Mouse (Mus musculus) heart, embryonic 16.5 days (tissue): Measurements from ENCODE around the gene S100a5. TPM values are rescaled to one million over a fixed set of nuclear protein-coding genes. Genes with fewer than 3 reads are reported as not detected.

ENCODE experiments used
- ATAC-seq: fragments of 200-750 bp; cut with Nextera tagmentation; replicated peaks from 2 replicates; pipeline ENCODE4 v1.8.0; 2017; ENCODE audit warnings: moderate number of reproducible peaks; ENCODE audit not compliant: insufficient read depth, low FRiP score; ENCODE audit errors: extremely low read depth
- H3K27ac ChIP-seq: fragments of 300-500 bp; sonication (generic); 2 replicates; pipeline ENCODE4 v1.5.1; 2014; ENCODE audit warnings: mild to moderate bottlenecking, low read length, control low read depth, moderate library complexity
- H3K27me3 ChIP-seq: fragments of 300-500 bp; sonication (generic); 2 replicates; pipeline ENCODE4 v1.6.1; 2014; ENCODE audit warnings: low read length, mixed read lengths; ENCODE audit not compliant: control insufficient read depth, insufficient read depth
- H3K36me3 ChIP-seq: fragments of 300-500 bp; sonication (generic); 2 replicates; pipeline ENCODE4 v1.6.1; 2014; ENCODE audit not compliant: control insufficient read depth, insufficient read depth
- H3K4me1 ChIP-seq: fragments of 300-500 bp; sonication (generic); 2 replicates; pipeline ENCODE4 v1.6.1; 2014; ENCODE audit warnings: low read length, mixed read lengths; ENCODE audit not compliant: control insufficient read depth, insufficient read depth
- H3K4me2 ChIP-seq: fragments of 300-500 bp; sonication (generic); 2 replicates; pipeline ENCODE4 v1.6.1; 2014; ENCODE audit warnings: low read depth, mild to moderate bottlenecking, control low read depth, low read length
- H3K4me3 ChIP-seq: fragments of 300-500 bp; sonication (generic); 2 replicates; pipeline ENCODE4 v1.5.1; 2014; ENCODE audit warnings: mild to moderate bottlenecking, control low read depth, low read length
- H3K9ac ChIP-seq: fragments of 300-500 bp; sonication (generic); 2 replicates; pipeline ENCODE4 v1.6.1; 2014; ENCODE audit warnings: low read length, control low read depth
- H3K9me3 ChIP-seq: fragments of 300-500 bp; sonication (generic); replicated peaks from 2 replicates; pipeline ENCODE4 v1.6.1; 2016; ENCODE audit warnings: low read length; ENCODE audit not compliant: control insufficient read depth
- WGBS: fragments of 180-500 bp; shearing (Covaris S2); extraction: QIAGEN DNeasy Blood & Tissue Kit; methylation state at CpG from one replicate; pipeline ENCODE4 v1.1.7; 2014; 5-methylcytosine and 5-hydroxymethylcytosine counted together
- polyA plus RNA-seq: library from polyadenylated mRNA; unstranded; fragments of >200 nt; fragmentation: Nextera tagmentation; extraction: Ambion mirVana; gene quantifications from 2 replicates; pipeline ENCODE4 v1.2.1, GENCODE M21; 2015

S100a5 gene
- polyA plus RNA-seq, 1 experiment from 2014 or later: not detected

DNA sequence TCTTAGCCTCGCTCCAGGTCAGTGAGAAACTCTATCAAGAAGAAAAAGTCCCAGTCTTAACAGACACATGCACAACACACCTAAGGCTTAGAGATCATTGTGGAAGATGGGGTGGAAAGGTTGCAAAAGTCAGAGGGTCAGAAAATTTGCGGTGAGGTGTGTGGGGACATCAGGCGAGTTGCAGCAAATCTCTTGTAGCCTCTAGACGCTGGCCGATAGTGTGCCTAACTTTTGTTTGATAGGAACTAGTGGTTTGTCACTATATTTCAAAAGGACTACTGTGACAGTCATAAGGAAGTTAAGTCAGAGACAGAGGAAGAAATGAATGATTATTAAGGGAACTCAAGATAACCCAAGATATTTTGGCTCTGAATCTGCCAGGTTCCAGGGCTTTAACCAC is 19.0 kb downstream of the S100a5 start:
- Histone ChIP-seq H3K9me3 (no peaks in the 10 kb centered on the region), H3K4me3 (no peak overlapping the region), H3K9ac (no peak overlapping the region), H3K27me3 (no peaks in the 10 kb centered on the region), H3K4me1 (peaks cover 5% of the 10 kb centered on the region), H3K36me3 (no peaks in the 10 kb centered on the region), H3K27ac (no peak overlapping the region), H3K4me2 (no peak overlapping the region)
- ATAC-seq: no peak
- 82% methylated on average over 5 of the region's 5 CpGs for WGBS

DNA sequence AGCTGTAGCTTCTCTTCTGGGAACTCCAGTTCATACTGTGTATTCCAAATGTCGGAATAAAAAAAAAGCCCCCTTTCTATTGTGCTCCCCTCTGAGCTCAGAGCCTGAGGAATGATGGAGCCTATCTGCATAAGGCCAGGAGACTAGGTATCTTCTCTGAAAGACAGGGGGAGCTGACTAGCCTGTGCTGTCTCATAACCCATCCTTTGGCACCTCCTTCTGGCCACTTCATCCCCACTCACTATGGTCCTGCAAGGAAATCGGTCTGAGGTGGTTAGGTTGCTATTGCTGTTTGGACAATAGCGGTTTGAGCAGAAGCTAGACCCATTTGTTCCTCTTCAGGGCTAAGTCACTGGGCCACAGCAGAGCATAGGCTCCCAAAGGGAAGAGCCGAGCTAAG is 19.5 kb downstream of the S100a5 start:
- Histone ChIP-seq H3K4me3 (no peak overlapping the region), H3K27ac (no peak overlapping the region), H3K4me1 (peaks cover 3% of the 10 kb centered on the region), H3K4me2 (no peak overlapping the region), H3K27me3 (no peaks in the 10 kb centered on the region), H3K36me3 (no peaks in the 10 kb centered on the region), H3K9me3 (no peaks in the 10 kb centered on the region), H3K9ac (no peak overlapping the region)
- WGBS: 53% methylated on average over 4 of the region's 4 CpGs
- ATAC-seq: no peak

DNA sequence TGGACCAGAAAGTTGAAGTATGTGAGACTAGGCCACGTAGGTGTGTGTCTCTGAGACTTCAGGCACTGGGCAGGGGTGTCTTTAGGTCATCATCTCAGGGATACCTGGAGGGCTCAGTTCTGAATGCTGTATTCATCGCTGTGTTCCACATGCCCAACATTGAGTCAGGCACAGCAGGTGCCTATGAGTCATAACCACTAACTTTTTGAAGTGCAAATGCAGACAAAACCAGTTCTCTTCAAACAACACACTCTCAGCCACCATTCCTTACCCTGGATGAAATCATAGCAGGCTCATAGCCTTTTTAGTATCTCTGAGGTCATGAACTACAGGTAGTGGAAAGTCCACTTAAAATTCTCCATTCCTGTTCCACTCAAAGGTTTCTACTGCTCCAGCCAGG is 21.0 kb downstream of the S100a5 start:
- WGBS: 83% methylated on average over 2 of the region's 2 CpGs
- no peak overlapping the region for H3K9ac ChIP-seq
- no peaks in the 10 kb centered on the region for H3K27me3 ChIP-seq
- H3K9me3 ChIP-seq: no peaks in the 10 kb centered on the region
- no peak for ATAC-seq
- no peak overlapping the region for H3K4me3 ChIP-seq
- no peak overlapping the region for H3K27ac ChIP-seq
- no peaks in the 10 kb centered on the region for H3K4me1 ChIP-seq
- H3K4me2 ChIP-seq: no peak overlapping the region
- no peaks in the 10 kb centered on the region for H3K36me3 ChIP-seq

DNA sequence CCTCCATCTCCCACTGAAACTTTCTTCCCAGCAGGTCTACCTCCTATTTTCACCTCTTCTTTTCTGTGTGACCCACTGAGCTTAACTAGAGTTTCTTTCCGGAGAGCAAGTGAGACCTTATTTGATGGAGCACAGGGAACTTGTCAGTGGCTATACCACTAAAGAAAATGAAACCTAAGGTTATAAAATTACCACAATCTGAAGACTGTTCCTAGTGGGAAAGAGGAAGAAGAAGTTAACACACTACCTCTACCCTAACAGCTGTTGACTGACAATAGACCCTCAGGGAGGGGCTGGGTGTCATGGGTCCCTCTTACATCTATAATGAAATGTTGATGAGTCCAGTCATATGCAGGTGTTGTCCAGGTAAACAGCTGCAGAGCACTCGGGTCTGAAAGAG is 23.7 kb downstream of the S100a5 start:
- H3K27me3 ChIP-seq: no peaks in the 10 kb centered on the region
- no peak overlapping the region for H3K4me2 ChIP-seq
- H3K4me1 ChIP-seq: no peaks in the 10 kb centered on the region
- H3K9me3 ChIP-seq: no peaks in the 10 kb centered on the region
- no peak overlapping the region for H3K27ac ChIP-seq
- H3K36me3 ChIP-seq: no peaks in the 10 kb centered on the region
- no peak overlapping the region for H3K4me3 ChIP-seq
- H3K9ac ChIP-seq: no peak overlapping the region
- no peak for ATAC-seq
- 74% methylated on average over 2 of the region's 2 CpGs for WGBS

DNA sequence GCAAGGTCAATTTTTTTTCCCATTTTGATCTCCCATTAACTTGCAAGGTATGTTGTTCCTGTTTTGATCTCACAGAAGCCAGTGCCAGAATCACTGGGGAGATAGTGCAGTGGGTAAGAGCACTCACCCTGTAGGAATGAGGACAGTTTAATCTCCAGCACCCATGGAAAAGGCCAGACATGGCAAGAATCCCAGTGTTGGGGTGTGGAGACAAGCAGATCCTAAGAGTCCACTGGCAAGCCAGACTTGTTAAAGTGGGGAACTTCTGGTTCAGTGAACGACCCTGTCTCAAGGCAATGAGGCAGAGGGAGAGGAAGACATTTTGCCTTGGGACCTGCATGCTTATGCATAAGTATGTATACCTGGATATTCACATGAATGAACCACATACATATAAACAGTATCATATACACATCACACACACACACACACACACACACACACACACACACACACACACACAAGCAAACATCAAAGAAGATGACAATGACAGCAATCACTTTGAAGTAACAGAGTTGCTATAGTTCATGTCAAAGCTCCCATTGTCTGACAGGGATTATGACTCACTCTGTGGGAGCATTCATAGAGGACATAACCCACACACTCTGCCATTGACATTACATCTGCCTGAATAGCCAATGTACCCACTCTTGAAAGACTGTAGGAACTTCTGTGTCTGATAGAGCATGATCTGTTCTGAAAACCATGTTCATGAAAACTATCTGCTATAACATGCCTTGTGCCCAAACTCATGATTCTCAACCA is 30.4 kb downstream of the S100a5 start:
- Histone ChIP-seq H3K9me3 (no peaks in the 10 kb centered on the region), H3K27ac (no peak overlapping the region), H3K9ac (no peak overlapping the region), H3K27me3 (no peaks in the 10 kb centered on the region), H3K4me2 (no peak overlapping the region), H3K36me3 (no peaks in the 10 kb centered on the region), H3K4me1 (no peaks in the 10 kb centered on the region), H3K4me3 (no peak overlapping the region)
- no peak for ATAC-seq
- WGBS: 60% methylated on average over 1 of the region's 1 CpGs

DNA sequence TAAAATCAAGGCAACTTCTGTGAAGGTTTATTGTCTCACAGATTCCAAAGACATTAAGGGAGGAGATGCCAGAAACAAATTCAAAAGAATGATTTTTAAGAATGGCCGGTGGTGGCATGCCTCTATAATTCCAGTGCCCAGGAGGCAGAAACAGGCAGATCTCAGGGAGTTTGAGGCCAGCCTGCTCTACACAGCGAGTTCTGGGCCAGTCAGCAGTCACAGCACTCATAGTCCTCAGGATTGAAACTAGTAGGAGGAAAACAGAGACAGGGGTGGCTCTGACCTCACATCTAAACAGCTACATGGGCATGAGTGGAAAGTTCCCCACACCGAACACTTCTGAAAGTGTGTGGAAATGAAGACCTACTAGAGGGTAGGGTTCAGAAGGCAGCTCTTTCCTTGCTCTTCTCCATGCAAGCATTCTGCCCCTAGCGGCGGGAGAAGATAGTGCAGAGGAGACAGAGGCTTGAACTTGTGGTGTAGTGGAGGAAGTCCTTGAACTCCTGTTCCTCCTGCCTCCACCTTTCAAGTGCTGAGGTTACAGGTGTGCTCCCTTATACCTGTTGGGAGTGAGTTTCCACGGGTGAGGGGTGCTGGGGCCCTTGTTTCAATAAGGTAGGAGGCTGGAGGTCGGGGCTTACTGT is 31.3 kb downstream of the S100a5 start:
- H3K4me1 ChIP-seq: no peaks in the 10 kb centered on the region
- no peaks in the 10 kb centered on the region for H3K9me3 ChIP-seq
- no peak overlapping the region for H3K27ac ChIP-seq
- WGBS: 47% methylated on average over 7 of the region's 7 CpGs
- H3K4me2 ChIP-seq: no peak overlapping the region
- ATAC-seq: no peak
- H3K36me3 ChIP-seq: no peaks in the 10 kb centered on the region
- no peaks in the 10 kb centered on the region for H3K27me3 ChIP-seq
- H3K4me3 ChIP-seq: no peak overlapping the region
- no peak overlapping the region for H3K9ac ChIP-seq

DNA sequence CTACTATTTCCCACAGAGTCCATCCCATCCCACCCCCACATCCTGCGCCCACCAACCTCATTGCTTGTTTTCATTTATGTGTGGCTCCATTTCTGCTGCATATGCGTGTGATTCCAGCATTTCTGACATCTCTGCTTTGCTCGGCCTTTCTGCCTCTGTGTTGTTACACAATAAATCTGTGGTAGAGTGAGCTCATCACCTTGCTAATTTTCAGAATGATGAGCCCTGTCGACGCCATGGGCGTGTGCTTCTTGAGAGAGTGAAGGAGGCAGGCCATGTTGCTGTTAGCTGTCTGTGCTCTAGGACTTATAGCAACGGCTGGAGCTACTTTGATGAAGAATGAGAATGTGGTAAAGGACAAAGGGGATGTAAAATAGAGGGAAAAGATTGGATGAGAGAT is 32.7 kb downstream of the S100a5 start:
- Histone ChIP-seq H3K4me2 (no peak overlapping the region), H3K4me3 (no peak overlapping the region), H3K27me3 (no peaks in the 10 kb centered on the region), H3K4me1 (no peaks in the 10 kb centered on the region), H3K36me3 (no peaks in the 10 kb centered on the region), H3K9me3 (no peaks in the 10 kb centered on the region), H3K27ac (no peak overlapping the region), H3K9ac (no peak overlapping the region)
- WGBS: 70% methylated on average over 7 of the region's 7 CpGs
- no peak for ATAC-seq

DNA sequence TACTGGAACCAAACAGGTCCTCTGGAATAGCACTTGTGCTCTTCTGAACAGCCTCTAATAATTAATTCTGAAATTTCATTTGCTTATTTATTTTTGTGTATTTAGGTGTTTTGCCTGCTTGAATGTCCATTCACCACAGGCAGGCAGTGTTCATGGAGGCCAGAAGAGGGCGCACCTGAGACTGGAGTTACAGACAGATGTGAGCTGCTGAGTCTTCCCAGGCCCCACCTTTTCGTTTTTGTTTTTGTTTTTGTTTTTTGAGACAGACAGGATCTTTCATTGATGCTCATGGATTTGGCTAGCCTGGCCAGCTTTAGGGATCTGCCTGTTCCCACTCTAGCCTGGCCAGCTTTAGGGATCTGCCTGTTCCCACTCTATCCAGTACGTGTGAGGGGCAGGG is 35.9 kb downstream of the S100a5 start:
- H3K4me1 ChIP-seq: no peaks in the 10 kb centered on the region
- H3K4me2 ChIP-seq: no peak overlapping the region
- H3K9me3 ChIP-seq: no peaks in the 10 kb centered on the region
- WGBS: 52% methylated on average over 3 of the region's 3 CpGs
- H3K9ac ChIP-seq: no peak overlapping the region
- H3K27me3 ChIP-seq: no peaks in the 10 kb centered on the region
- no peak overlapping the region for H3K27ac ChIP-seq
- ATAC-seq: no peak
- H3K36me3 ChIP-seq: no peaks in the 10 kb centered on the region
- no peak overlapping the region for H3K4me3 ChIP-seq

DNA sequence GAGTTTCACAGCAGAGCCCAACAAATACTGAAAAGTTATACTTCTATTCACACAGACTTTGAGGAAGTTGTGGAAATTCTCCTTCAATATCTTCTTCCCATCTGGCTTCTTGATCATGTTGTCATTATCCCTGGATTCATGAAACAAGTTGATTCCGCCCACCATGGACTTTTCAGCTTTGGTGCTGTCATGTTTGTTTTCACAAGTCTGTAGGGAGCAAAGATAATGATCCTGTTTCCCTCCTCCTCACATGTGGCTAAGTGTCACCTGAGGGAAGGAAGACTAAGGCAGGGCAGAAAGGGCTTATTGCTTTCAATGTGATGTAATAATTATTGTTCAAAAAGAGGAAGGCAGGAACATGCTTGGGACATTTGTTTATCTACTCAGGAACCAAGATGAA is 39.0 kb downstream of the S100a5 start:
- Histone ChIP-seq H3K9me3 (no peaks in the 10 kb centered on the region), H3K9ac (no peak overlapping the region), H3K4me1 (no peaks in the 10 kb centered on the region), H3K27ac (no peak overlapping the region), H3K36me3 (no peaks in the 10 kb centered on the region), H3K4me3 (no peak overlapping the region), H3K27me3 (no peaks in the 10 kb centered on the region), H3K4me2 (no peak overlapping the region)
- ATAC-seq: no peak
- WGBS: 74% methylated on average over 1 of the region's 1 CpGs
